Mouse (Mus musculus): ENCODE data around the gene Gal3st2.

GRCm38 (mm10) chr1:93818722-93819121 is 42.4 kb upstream of the Gal3st2 start:
- no peak for TF ChIP-seq CTCF (conservative IDR thresholded peaks at IDR 0.05; ENCODE audit: low read length)
- no peak for TF ChIP-seq NANOG (IDR thresholded peaks at IDR 0.05; ENCODE audit: borderline replicate concordance, low read length)

Measured in E14TG2a.4 (cell line).